Mouse (Mus musculus) cerebral cortex, adult 2 months (tissue): ENCODE results near the gene Gorab.

ENCODE experiments used
- WGBS: fragments of 180-500 bp; shearing (Covaris S2); methylation state at CpG from one replicate; pipeline ENCODE4 v1.1.7; 2018; 5-methylcytosine and 5-hydroxymethylcytosine counted together

Gene Gorab

GRCm38 (mm10) chr1:163357733-163358132, 45.7 kb downstream of the Gorab start:
- 72% methylated on average over 6 of the region's 6 CpGs for WGBS

- 61% methylated on average over 4 of the region's 4 CpGs for WGBS
Measured at GRCm38 (mm10) chr1:163356167-163356566, 47.3 kb downstream of the Gorab start.

- 53% methylated on average over 3 of the region's 3 CpGs for WGBS
Measured at GRCm38 (mm10) chr1:163355626-163356156, 47.8 kb downstream of the Gorab start.

GRCm38 (mm10) chr1:163350988-163351387, 52.5 kb downstream of the Gorab start:
- whole genome bisulfite sequencing, result 59% methylated on average over 3 of the region's 3 CpGs

- WGBS, result 76% methylated on average over 5 of the region's 5 CpGs
Measured at GRCm38 (mm10) chr1:163345541-163345940, 57.9 kb downstream of the Gorab start.

- 52% methylated on average over 1 of the region's 1 CpGs for WGBS
Measured at GRCm38 (mm10) chr1:163344931-163345330, 58.5 kb downstream of the Gorab start.

- WGBS, result 30% methylated on average over 3 of the region's 3 CpGs
Measured at GRCm38 (mm10) chr1:163339219-163339561, 64.3 kb downstream of the Gorab start.

- WGBS, result 34% methylated on average over 7 of the region's 7 CpGs
Measured at GRCm38 (mm10) chr1:163338525-163339218, 64.8 kb downstream of the Gorab start.

- 55% methylated on average over 2 of the region's 2 CpGs for WGBS
Measured at GRCm38 (mm10) chr1:163337821-163338220, 65.6 kb downstream of the Gorab start.
